Mouse (Mus musculus) thymus, adult 2 months (tissue): ENCODE data around the gene Txnrd2. TPM values are rescaled to one million over a fixed set of nuclear protein-coding genes. Genes with fewer than 3 reads are reported as not detected.
A peak's percentile ranks its signal among the peaks of the same experiment; 100 is the strongest.

Experiments used
- DNase-seq: peaks from one replicate; pipeline ENCODE4 v3.0.0; 2021
- H3K27ac ChIP-seq: fragments of 200-500 bp; 2 replicates; pipeline ENCODE4 v1.5.1; 2012; ENCODE audit warnings: low read length, control low read depth; ENCODE audit not compliant: control insufficient read depth, insufficient read depth
- H3K27me3 ChIP-seq: fragments of 200-500 bp; 2 replicates; pipeline ENCODE4 v1.6.1; 2012; ENCODE audit warnings: mild to moderate bottlenecking, low read length, moderate library complexity, mixed read lengths; ENCODE audit not compliant: control insufficient read depth, insufficient read depth
- H3K36me3 ChIP-seq: fragments of 200-500 bp; 2 replicates; pipeline ENCODE4 v1.6.1; 2012; ENCODE audit warnings: mild to moderate bottlenecking, low read length, moderate library complexity; ENCODE audit not compliant: control insufficient read depth, insufficient read depth
- H3K4me1 ChIP-seq: fragments of 200-500 bp; replicated peaks from 2 replicates; pipeline ENCODE4 v1.6.1; 2012; ENCODE audit warnings: low read length; ENCODE audit not compliant: control insufficient read depth, insufficient read depth
- H3K4me3 ChIP-seq: fragments of 200-500 bp; 2 replicates; pipeline ENCODE4 v1.5.1; 2012; ENCODE audit warnings: mild to moderate bottlenecking, low read length, control low read depth, moderate library complexity; ENCODE audit not compliant: control insufficient read depth, insufficient read depth
- CTCF ChIP-seq: fragments of 200-500 bp; IDR thresholded peaks from 2 replicates; pipeline ENCODE4 v1.5.1; 2012; ENCODE audit warnings: mild to moderate bottlenecking, control low read depth, low read length, moderate library complexity, borderline replicate concordance; ENCODE audit not compliant: control insufficient read depth, poor library complexity, insufficient read depth; ENCODE audit errors: extremely low read depth
- POLR2A ChIP-seq: fragments of 200-500 bp; IDR thresholded peaks from 2 replicates; pipeline ENCODE4 v1.6.1; 2012; ENCODE audit warnings: mild to moderate bottlenecking, low read length, control low read depth, moderate library complexity; ENCODE audit not compliant: control insufficient read depth, poor library complexity, insufficient read depth; ENCODE audit errors: extremely low read depth
- WGBS: fragments of 180-500 bp; shearing (Covaris S2); methylation state at CpG from one replicate; pipeline ENCODE4 v1.1.7; 2018; 5-methylcytosine and 5-hydroxymethylcytosine counted together
- polyA plus RNA-seq: library from polyadenylated mRNA; depleted of rRNA; stranded (reverse); fragments of >200 nt; gene quantifications from 2 replicates; pipeline ENCODE4 v1.2.3, GENCODE M21; 2012

Gene Txnrd2
- polyA plus RNA-seq, 1 experiment: 10.6 TPM

DNA sequence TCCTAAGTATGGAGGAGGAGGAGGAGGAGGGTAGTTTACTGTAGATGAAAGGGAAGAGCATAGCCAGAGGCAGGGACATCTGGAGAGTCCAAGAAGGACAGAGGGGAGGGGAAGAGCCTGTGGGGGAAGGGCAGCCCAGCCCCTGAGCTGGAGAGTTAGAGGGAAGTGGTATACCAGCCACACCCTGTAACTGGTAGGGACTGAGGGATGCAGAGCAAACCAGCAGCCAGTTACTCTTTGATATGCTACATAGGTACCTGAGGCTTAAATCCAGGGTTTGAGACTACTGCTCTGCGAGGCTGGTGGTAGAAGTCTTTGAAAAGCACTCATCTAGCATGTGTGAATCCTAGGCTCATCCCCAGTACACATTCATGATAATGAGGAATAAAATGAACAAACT, 64.7 kb downstream of the Txnrd2 start:
- Histone ChIP-seq H3K27ac (no peak overlapping the region), H3K27me3 (no peaks in the 10 kb centered on the region), H3K36me3 (no peaks in the 10 kb centered on the region), H3K4me1 (no peaks in the 10 kb centered on the region), H3K4me3 (no peak overlapping the region)
- TF ChIP-seq CTCF (no peak), POLR2A (no peak)
- DNase-seq: no peak
- 38% methylated on average over 1 of the region's 1 CpGs for WGBS

DNA sequence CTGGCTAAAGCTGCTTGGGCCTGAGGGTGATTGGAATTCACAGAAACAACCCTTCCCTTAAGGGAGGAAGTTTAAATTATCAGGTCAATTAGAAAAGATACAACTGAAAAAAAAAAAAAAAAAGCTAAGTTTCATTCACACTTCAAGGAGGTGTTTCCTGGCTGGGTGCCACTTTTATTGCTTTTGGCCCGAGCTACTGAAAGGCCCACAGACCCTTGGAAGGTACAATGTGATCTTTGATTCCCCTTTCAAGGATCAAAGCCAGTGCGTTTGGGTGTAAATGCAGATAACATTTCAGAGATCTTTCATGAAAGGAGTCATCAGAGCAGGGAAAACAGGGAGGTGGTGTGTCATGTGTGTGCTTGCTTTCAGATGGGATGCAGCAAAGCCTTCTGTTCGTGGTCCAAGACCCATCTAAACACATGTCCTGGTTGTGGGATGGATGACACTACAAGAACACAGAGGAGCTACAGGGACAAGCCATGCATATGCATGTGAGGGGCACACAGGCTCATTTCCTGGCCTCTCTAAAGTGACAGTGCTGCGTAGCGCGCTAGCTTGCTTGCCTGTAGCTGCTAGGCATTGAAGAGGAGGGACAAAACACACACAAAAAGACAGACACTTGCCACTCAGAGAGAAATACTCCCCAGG, 71.8 kb downstream of the Txnrd2 start:
- under 1% methylated on average over 6 of the region's 6 CpGs for WGBS
- TF ChIP-seq POLR2A (no peak), CTCF (no peak)
- peak overlapping the region; percentile 90 for H3K27ac ChIP-seq
- peak overlapping the region; percentile 65 for H3K4me3 ChIP-seq
- H3K36me3 ChIP-seq: no peaks in the 10 kb centered on the region
- peaks cover 41% of the 10 kb centered on the region for H3K4me1 ChIP-seq
- H3K27me3 ChIP-seq: no peaks in the 10 kb centered on the region
- DNase-seq: no peak

DNA sequence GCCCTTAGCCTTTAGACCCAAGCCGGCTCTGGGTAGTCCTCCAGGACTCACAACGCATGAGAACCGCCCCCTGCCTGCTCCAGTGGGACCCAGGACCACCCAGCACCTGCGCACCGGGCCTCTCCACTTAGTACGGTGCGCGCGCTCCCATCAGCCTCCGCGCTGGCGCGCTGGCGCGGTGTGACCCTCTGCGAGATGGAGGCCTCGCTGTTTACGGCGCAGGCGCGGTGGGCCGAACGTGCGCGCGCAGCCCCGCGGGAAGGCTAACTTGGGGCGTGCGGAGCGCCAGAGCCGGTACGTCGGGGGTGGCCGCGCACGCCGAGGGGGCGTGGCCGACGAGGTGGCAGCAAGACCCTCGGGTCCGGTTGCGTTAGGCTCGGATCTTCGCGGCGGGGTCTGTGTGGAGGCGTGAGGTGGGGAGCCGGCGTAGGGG, 72.4 kb downstream of the Txnrd2 start, which contains the start of the genes Gnb1l and Rtl10:
Gene Gnb1l (plus strand): TSS at position 156 of the 433 bp plus-strand sequence.
Gene Rtl10 (plus strand): TSS at position 344 of the 433 bp plus-strand sequence.
- DNase-seq: peak; percentile 97
- peak within 1 kb of the TSS; percentile 90 for H3K27ac ChIP-seq
- TF ChIP-seq CTCF: 0 out of 2 replicates have a peak, but pooled peaks have one; percentile 54
- peak; percentile 97 for TF ChIP-seq POLR2A

DNA sequence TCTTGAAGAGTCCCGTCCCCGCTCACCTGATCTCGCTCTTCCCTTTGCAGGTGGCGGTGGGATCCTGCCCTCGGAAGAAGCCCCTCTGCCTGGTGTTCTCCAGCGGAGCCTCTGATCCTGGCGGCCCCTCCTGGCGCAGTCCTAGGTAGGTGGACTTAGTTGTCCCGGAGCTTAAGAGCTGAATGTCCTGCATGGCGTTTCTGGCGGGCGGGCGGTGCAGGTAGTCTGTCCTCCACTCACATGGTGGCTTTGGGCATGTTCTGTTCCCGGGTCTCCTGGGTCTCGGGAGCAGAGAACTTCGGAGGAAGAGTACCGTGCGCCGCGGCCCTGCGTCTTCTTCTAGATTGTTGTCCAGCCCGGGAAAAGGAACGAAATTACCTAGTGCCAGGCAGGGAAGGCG, 72.8 kb downstream of the Txnrd2 start:
- H3K4me1 ChIP-seq: peaks cover 48% of the 10 kb centered on the region
- TF ChIP-seq CTCF: 0 out of 2 replicates have a peak, but pooled peaks have one; percentile 2
- TF ChIP-seq POLR2A: no peak
- under 1% methylated on average over 24 of the region's 24 CpGs for WGBS
- no peaks in the 10 kb centered on the region for H3K36me3 ChIP-seq
- H3K27me3 ChIP-seq: no peaks in the 10 kb centered on the region
- no peak for DNase-seq
- peak overlapping the region; percentile 65 for H3K4me3 ChIP-seq
- H3K27ac ChIP-seq: peak overlapping the region; percentile 15; the same call in 1 of the 2 replicates

More for the DNA sequence above, 72.4 kb downstream of the Txnrd2 start, which contains the start of the genes Gnb1l and Rtl10:
- Histone ChIP-seq H3K36me3 (no peaks in the 10 kb centered on the region), H3K27me3 (no peaks in the 10 kb centered on the region), H3K4me1 (peaks cover 43% of the 10 kb centered on the region), H3K4me3 (peak within 1 kb of the TSS; percentile 65)
- WGBS: under 1% methylated on average over 51 of the region's 51 CpGs

DNA sequence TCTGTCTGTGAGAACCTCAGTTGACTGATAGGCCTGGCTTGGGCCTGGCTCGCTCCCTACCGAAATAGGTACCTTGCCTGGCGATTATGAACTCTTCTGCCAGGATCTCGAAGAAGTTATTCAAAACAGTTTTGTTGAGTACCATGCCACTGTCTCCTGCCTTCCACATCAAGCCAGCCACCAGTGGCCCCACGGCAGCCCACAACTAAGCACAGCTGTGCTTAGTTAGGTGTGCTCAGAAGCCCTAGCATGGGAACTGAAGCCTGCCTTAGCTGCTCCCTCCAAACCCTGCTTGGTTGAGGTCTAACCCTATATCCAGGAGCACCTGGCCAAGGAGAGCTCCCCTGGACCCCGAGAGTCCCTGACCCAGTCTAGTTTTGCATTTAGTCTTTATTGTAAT, 75.3 kb downstream of the Txnrd2 start:
- Histone ChIP-seq H3K27ac (peak overlapping the region; percentile 50), H3K36me3 (no peaks in the 10 kb centered on the region), H3K27me3 (no peaks in the 10 kb centered on the region), H3K4me3 (no peak overlapping the region), H3K4me1 (peaks cover 53% of the 10 kb centered on the region)
- no peak for DNase-seq
- TF ChIP-seq CTCF: no peak
- 26% methylated on average over 6 of the region's 6 CpGs for WGBS

DNA sequence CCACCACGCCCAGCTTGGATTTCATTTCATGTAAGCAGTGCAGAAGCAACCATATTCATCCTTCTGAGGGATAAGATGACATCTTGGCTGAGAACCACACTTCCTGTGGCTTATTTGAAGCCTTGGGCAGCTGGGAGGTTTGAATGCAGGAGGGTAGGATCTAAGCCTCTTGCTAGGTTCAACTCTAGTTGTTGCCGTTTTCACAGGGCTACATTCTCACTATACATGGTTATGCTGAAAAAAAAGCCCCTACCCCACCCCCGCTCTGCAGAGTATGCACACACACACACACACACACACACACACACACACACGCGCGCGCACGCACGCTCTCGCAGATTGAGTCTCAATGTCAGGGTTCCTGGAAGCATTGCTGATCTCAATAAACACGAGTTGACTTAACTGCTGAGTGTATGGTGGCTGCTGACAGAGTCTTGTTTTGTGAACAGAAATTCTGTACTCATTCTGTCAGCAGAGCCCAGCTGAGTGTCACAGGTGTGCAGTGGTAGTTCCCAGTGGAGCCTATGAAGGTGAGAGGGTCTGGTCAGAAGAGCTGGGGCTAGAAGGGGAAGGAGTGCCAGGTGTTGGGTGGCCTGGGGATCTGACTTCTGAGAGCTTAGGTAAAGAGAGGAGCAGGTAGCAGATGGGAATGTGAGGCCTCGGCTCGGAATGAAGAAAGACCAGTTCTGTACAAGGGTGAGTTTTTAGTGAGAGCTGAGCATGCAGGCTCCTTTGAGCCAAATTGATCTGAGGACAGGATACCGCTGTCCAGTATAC, 77.6 kb downstream of the Txnrd2 start:
- TF ChIP-seq POLR2A: no peak
- WGBS: 32% methylated on average over 14 of the region's 14 CpGs
- peaks cover 46% of the 10 kb centered on the region for H3K4me1 ChIP-seq
- peak overlapping the region; percentile 89 for H3K27ac ChIP-seq
- peak; percentile 60 for DNase-seq
- no peaks in the 10 kb centered on the region for H3K27me3 ChIP-seq
- H3K4me3 ChIP-seq: no peak overlapping the region
- no peaks in the 10 kb centered on the region for H3K36me3 ChIP-seq
